Mouse (Mus musculus): ENCODE results near the gene Tmem94. TPM values are rescaled to one million over a fixed set of nuclear protein-coding genes. Genes with fewer than 3 reads are reported as not detected.

The Tmem94 gene
- total and polyA plus RNA-seq, 3 experiments = 6.4 to 27.4 (median 15.0) TPM

DNA sequence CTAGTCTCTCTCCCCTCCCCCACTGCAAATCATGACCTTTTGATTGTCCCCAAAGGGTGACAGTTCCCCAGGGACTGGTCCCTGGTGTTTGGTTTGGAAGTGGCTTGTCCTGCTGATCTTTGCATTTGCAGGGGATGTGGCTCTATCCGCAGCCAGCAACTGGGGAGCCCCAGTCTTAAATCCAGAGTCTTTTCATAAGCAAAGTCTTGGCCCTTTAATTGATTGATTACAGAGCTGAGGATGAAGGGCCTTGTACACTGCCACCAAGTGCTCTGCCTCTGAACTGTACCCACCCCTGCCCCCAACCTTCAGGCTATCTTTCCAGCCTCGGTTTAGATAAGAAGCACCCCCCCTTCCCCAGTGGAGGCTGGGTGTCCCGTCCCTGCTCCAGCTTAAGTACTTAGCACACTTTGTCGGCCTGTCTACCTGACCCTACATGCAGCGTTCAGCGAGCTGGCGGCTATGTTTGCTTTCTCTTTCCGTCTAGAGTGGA, 67.8 kb downstream of the Tmem94 start:
- H3K9me3 ChIP-seq (replicated peaks; ENCODE audit: low read length) = no peaks in the 10 kb centered on the region
- H3K4me2 ChIP-seq (ENCODE audit: insufficient read depth, low read depth, poor library complexity, severe bottlenecking) = no peak overlapping the region
- dilution Hi-C loops (cut with MboI; ENCODE audit: extremely low pct_ligation_motif_present, extremely low pct_unique_long_range_greater_than_20kb, low sequenced_read_pairs) = no loop called here
- no peak overlapping the region for H3K9ac ChIP-seq (ENCODE audit: insufficient read depth, low read depth)
- H3K27ac ChIP-seq (ENCODE audit: insufficient read depth, low read depth) = no peak overlapping the region
- TF ChIP-seq JUND (conservative IDR thresholded peaks at IDR 0.05; ENCODE audit: low read depth, low read length) (no peak), KAT2A (IDR thresholded peaks at IDR 0.05; ENCODE audit: insufficient replicate concordance, low read length) (no peak), POLR2A (IDR thresholded peaks at IDR 0.05; ENCODE audit: low read depth, low read length) (no peak), PAX5 (IDR thresholded peaks at IDR 0.05; ENCODE audit: low read length) (no peak), USF1 (IDR thresholded peaks at IDR 0.05; ENCODE audit: low read depth, low read length) (no peak), ETS1 (conservative IDR thresholded peaks at IDR 0.05; ENCODE audit: low read depth, low read length) (no peak), POLR2AphosphoS2 (IDR thresholded peaks at IDR 0.05; ENCODE audit: low read depth, low read length) (no peak), MYC (IDR thresholded peaks at IDR 0.05; ENCODE audit: low read depth, low read length) (no peak), BHLHE40 (IDR thresholded peaks at IDR 0.05; ENCODE audit: low read depth, low read length) (no peak), IRF4 (IDR thresholded peaks at IDR 0.05; ENCODE audit: low read depth, low read length) (no peak), MAFK (IDR thresholded peaks at IDR 0.05; ENCODE audit: insufficient replicate concordance, low read length) (no peak), EP300 (IDR thresholded peaks at IDR 0.05; ENCODE audit: low read length) (no peak), CTCF (conservative IDR thresholded peaks at IDR 0.05 in 1 of 2, IDR thresholded peaks at IDR 0.05 in 1 of 2; ENCODE audit: low read depth in 2 of 2, low read length in 2 of 2) (no peak), MAX (IDR thresholded peaks at IDR 0.05; ENCODE audit: low read length) (no peak), CHD1 (IDR thresholded peaks at IDR 0.05; ENCODE audit: low read depth, low read length) (no peak), CHD2 (IDR thresholded peaks at IDR 0.05; ENCODE audit: low read length) (no peak), ZMIZ1 (IDR thresholded peaks at IDR 0.05; ENCODE audit: low read depth, low read length) (no peak), ZC3H11A (IDR thresholded peaks at IDR 0.05; ENCODE audit: low read depth, low read length) (no peak), UBTF (IDR thresholded peaks at IDR 0.05; ENCODE audit: low read depth, low read length) (no peak), ZKSCAN1 (IDR thresholded peaks at IDR 0.05; ENCODE audit: borderline replicate concordance, low read depth, low read length) (no peak)
- H3K4me1 ChIP-seq (ENCODE audit: control insufficient read depth in 1 of 2, insufficient read depth in 2 of 2) = no peaks in the 10 kb centered on the region
- no peaks in the 10 kb centered on the region for H3K79me2 ChIP-seq (replicated peaks; ENCODE audit: control insufficient read depth, extremely low read depth, insufficient read depth, poor library complexity, severe bottlenecking)
- H3K36me3 ChIP-seq (replicated peaks in 1 of 2; ENCODE audit: control insufficient read depth in 1 of 2, insufficient read depth in 1 of 2, low read length in 1 of 2) = peaks cover 0 to 23% of the 10 kb centered on the region in 2 experiments
- in situ Hi-C loops (cut with MboI; ENCODE audit: low pct_ligation_motif_present, low pct_unique_long_range_greater_than_20kb, low sequenced_read_pairs) = no loop called here
- H3K4me3 ChIP-seq (replicated peaks in 1 of 3; ENCODE audit: low read depth in 2 of 3, low read length in 2 of 3, poor library complexity in 1 of 3) = no peak overlapping the region
- no peak for DNase-seq (ENCODE audit: extremely low read depth)
- no peaks in the 10 kb centered on the region for H3K27me3 ChIP-seq (replicated peaks)

DNA sequence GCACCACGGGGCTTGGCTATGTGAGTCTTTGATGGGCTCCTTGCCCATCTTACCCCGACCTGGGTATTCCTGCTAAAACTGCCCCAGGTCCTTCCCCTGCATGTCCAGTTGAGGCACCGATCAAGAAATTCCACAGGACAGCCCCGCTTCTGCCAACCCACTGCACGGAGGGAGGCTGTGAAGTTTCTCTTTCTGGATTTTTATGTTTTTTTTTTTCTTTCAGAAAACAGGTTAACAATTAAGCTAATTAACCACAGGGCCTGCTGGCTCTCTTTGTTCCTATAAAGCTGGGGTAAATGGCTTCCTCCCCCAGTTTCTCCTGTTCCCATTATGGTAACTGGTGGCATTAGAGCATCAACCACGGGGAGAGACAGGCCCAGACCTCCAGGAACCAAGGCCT, 68.8 kb downstream of the Tmem94 start:
- peaks cover 0 to 21% of the 10 kb centered on the region in 2 experiments for H3K36me3 ChIP-seq (replicated peaks in 1 of 2; ENCODE audit: control insufficient read depth in 1 of 2, insufficient read depth in 1 of 2, low read length in 1 of 2)
- H3K27ac ChIP-seq (ENCODE audit: insufficient read depth, low read depth) = no peak overlapping the region
- H3K4me3 ChIP-seq (replicated peaks in 1 of 3; ENCODE audit: low read depth in 2 of 3, low read length in 2 of 3, poor library complexity in 1 of 3) = no peak overlapping the region
- 0 out of 4 replicates have a peak, but pooled peaks cover 2 to 3% of the 10 kb centered on the region in 2 experiments for H3K4me1 ChIP-seq (ENCODE audit: control insufficient read depth in 1 of 2, insufficient read depth in 2 of 2)
- in situ Hi-C loops (cut with MboI; ENCODE audit: low pct_ligation_motif_present, low pct_unique_long_range_greater_than_20kb, low sequenced_read_pairs) = no loop called here
- TF ChIP-seq ETS1 (conservative IDR thresholded peaks at IDR 0.05; ENCODE audit: low read depth, low read length) (no peak), CHD1 (IDR thresholded peaks at IDR 0.05; ENCODE audit: low read depth, low read length) (no peak), CHD2 (IDR thresholded peaks at IDR 0.05; ENCODE audit: low read length) (no peak), ZNF384 (IDR thresholded peaks at IDR 0.05; ENCODE audit: low read depth, low read length) (no peak), BHLHE40 (IDR thresholded peaks at IDR 0.05; ENCODE audit: low read depth, low read length) (no peak), MAFK (IDR thresholded peaks at IDR 0.05; ENCODE audit: insufficient replicate concordance, low read length) (no peak), SMC3 (IDR thresholded peaks at IDR 0.05; ENCODE audit: low read depth, low read length) (no peak), ZKSCAN1 (IDR thresholded peaks at IDR 0.05; ENCODE audit: borderline replicate concordance, low read depth, low read length) (no peak), GABPA (IDR thresholded peaks at IDR 0.05; ENCODE audit: insufficient replicate concordance, low read depth, low read length) (no peak), MAX (IDR thresholded peaks at IDR 0.05; ENCODE audit: low read length) (no peak)
- no peak overlapping the region for H3K9ac ChIP-seq (ENCODE audit: insufficient read depth, low read depth)
- DNase-seq (ENCODE audit: extremely low read depth) = no peak
- H3K27me3 ChIP-seq (replicated peaks) = no peaks in the 10 kb centered on the region
- no peaks in the 10 kb centered on the region for H3K9me3 ChIP-seq (replicated peaks; ENCODE audit: low read length)
- dilution Hi-C loops (cut with MboI; ENCODE audit: extremely low pct_ligation_motif_present, extremely low pct_unique_long_range_greater_than_20kb, low sequenced_read_pairs) = no loop called here
- H3K4me2 ChIP-seq (ENCODE audit: insufficient read depth, low read depth, poor library complexity, severe bottlenecking) = no peak overlapping the region
- no peaks in the 10 kb centered on the region for H3K79me2 ChIP-seq (replicated peaks; ENCODE audit: control insufficient read depth, extremely low read depth, insufficient read depth, poor library complexity, severe bottlenecking)
